Comparison of ENCODE assay signal across 8 mouse cellular contexts in the genomic region with DNA sequence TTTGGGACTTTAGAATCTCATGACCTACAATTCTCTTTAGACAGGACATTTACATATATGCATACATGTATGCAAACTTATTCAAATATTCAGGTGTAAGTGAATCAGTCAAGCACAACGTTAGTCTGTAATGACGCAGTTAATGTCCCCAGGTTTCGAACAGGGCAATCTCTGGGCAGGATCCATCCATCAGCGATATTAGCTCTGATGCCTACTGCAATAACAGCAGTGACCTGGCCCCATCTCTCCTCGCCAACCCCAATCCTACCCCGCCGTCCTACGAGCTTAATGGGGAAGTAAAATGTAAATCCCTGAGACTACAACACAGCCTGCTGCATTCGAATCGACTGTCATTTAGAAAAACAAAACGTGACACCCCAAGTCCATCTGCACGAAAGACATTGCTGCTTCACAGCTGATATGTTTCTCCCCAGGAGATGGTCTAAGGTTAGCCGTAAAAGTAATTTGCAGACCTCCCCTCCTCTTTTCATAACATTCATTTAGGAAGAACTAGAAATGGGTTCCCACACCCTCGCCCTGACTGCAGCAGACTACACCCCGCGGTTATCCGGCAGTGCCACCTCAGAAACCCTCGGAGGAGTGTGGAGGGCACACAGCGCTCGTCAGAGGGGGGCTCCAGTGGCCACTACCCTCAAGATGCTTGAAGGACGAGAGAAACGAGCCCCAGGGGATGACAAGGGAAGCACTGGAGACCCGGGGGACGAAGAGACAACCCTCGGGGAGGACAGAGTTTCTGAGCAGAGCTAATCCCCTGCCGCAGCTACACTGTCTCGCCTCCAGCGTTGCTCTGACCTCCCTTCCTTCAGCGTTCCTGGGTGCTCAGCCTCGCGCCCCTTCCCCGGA. TPM values are rescaled to one million over a fixed set of nuclear protein-coding genes. Genes with fewer than 3 reads are reported as not detected.
DNase-seq lines count a peak whose midpoint lies in the region; ATAC-seq and TF ChIP-seq lines count a peak whose summit lies in the region.

No protein-coding gene starts in this region.

- no peak for TF ChIP-seq POLR2A in ES-Bruce4 (IDR thresholded peaks at IDR 0.05; ENCODE audit: insufficient read depth, low read length)
- no peak for TF ChIP-seq POLR2A in cortical plate, adult 2 months (IDR thresholded peaks at IDR 0.05; ENCODE audit: extremely low read depth, insufficient read depth, low read length)

- peak; percentile 30 for DNase-seq in heart, adult 8-10 months (ENCODE audit: low spot score)
- DNase-seq in heart, postnatal 10 days, result no peak
- no peak for DNase-seq in Muller cell, postnatal 12 days (ENCODE audit: inconsistent ontology term)

- H3K4me1 ChIP-seq in ES-Bruce4 (ENCODE audit: control insufficient read depth, insufficient read depth, low read length), result no peaks in the 10 kb centered on the region
- H3K4me1 ChIP-seq in cortical plate, adult 2 months (ENCODE audit: control insufficient read depth, insufficient read depth, low read length), result peaks cover 5% of the 10 kb centered on the region; the same call in 1 of the 2 replicates
- H3K4me1 ChIP-seq in hindbrain, embryonic 12.5 days, result peaks cover 11% of the 10 kb centered on the region
- H3K4me1 ChIP-seq in liver, embryonic 15.5 days (replicated peaks), result peaks cover 32% of the 10 kb centered on the region

- 0 out of 2 replicates have a peak, but pooled peaks cover 2% of the 10 kb centered on the region for H3K36me3 ChIP-seq in ES-Bruce4 (ENCODE audit: control insufficient read depth, insufficient read depth, low read length, poor library complexity, severe bottlenecking)
- H3K36me3 ChIP-seq in hindbrain, embryonic 12.5 days, result no peaks in the 10 kb centered on the region
- H3K36me3 ChIP-seq in liver, embryonic 15.5 days (replicated peaks), result no peaks in the 10 kb centered on the region

- H3K4me3 ChIP-seq in ES-Bruce4 (ENCODE audit: low read depth, low read length), result peak overlapping the region; percentile 82
- peak overlapping the region; percentile 100 for H3K4me3 ChIP-seq in cortical plate, adult 2 months (ENCODE audit: insufficient read depth, low read length)
- peak overlapping the region; percentile 77 for H3K4me3 ChIP-seq in hindbrain, embryonic 12.5 days
- H3K4me3 ChIP-seq in liver, embryonic 15.5 days (replicated peaks), result peak overlapping the region; percentile 89

- peak overlapping the region; percentile 77 for H3K9ac ChIP-seq in ES-Bruce4 (ENCODE audit: low read depth, poor library complexity, severe bottlenecking)
- H3K9ac ChIP-seq in hindbrain, embryonic 12.5 days, result peak overlapping the region; percentile 90
- H3K9ac ChIP-seq in liver, embryonic 15.5 days, result peak overlapping the region; percentile 95

- ATAC-seq in hindbrain, embryonic 12.5 days (ENCODE audit: low FRiP score), result peak; percentile 81
- ATAC-seq in liver, embryonic 15.5 days (ENCODE audit: insufficient read depth), result peak; percentile 84
- peak; percentile 58 for ATAC-seq in neutrophil, adult 5-6 weeks (ENCODE audit: extremely low read depth, insufficient number of reproducible peaks, low FRiP score, poor library complexity, severe bottlenecking)

- TF ChIP-seq CTCF in ES-Bruce4 (IDR thresholded peaks at IDR 0.05; ENCODE audit: low read depth, low read length), result no peak
- no peak for TF ChIP-seq CTCF in cortical plate, adult 2 months (IDR thresholded peaks at IDR 0.05; ENCODE audit: extremely low read depth, insufficient read depth, low read length)

- H3K4me2 ChIP-seq in hindbrain, embryonic 12.5 days (replicated peaks), result peak overlapping the region; percentile 58
- peak overlapping the region; percentile 80 for H3K4me2 ChIP-seq in liver, embryonic 15.5 days

- no peaks in the 10 kb centered on the region for H3K9me3 ChIP-seq in ES-Bruce4 (replicated peaks; ENCODE audit: control insufficient read depth, insufficient read depth, low read length, poor library complexity, severe bottlenecking)
- H3K9me3 ChIP-seq in hindbrain, embryonic 12.5 days (replicated peaks), result no peaks in the 10 kb centered on the region
- H3K9me3 ChIP-seq in liver, embryonic 15.5 days (replicated peaks), result no peaks in the 10 kb centered on the region

- H3K27ac ChIP-seq in ES-Bruce4 (ENCODE audit: insufficient read depth, low read length), result no peak overlapping the region
- peak overlapping the region; percentile 79 for H3K27ac ChIP-seq in cortical plate, adult 2 months (ENCODE audit: insufficient read depth, low read length)
- H3K27ac ChIP-seq in hindbrain, embryonic 12.5 days, result peak overlapping the region; percentile 82
- H3K27ac ChIP-seq in liver, embryonic 15.5 days (replicated peaks), result peak overlapping the region; percentile 74

- TF ChIP-seq EP300 in ES-Bruce4 (IDR thresholded peaks at IDR 0.05; ENCODE audit: insufficient read depth, low read depth, low read length), result no peak

- intact Hi-C loops in heart, postnatal 10 days (cut with DNase I), result no loop called here

- no peaks in the 10 kb centered on the region for H3K27me3 ChIP-seq in ES-Bruce4 (ENCODE audit: control insufficient read depth, insufficient read depth, low read length, poor library complexity, severe bottlenecking)
- no peaks in the 10 kb centered on the region for H3K27me3 ChIP-seq in hindbrain, embryonic 12.5 days
- H3K27me3 ChIP-seq in liver, embryonic 15.5 days, result peaks cover 7% of the 10 kb centered on the region; the same call in 1 of the 2 replicates

- WGBS in hindbrain, embryonic 12.5 days, result 2% methylated on average over 32 of the region's 32 CpGs
- WGBS in liver, embryonic 15.5 days (ENCODE audit: insufficient replicate concordance), result under 1% methylated on average over 32 of the region's 32 CpGs

RNA-seq across cellular contexts. Expression of a gene that starts 0.6 kb away (rescaled TPM):
- 10 to 100 TPM; 23.1 to 31.5 (median 27.0) TPM for total RNA-seq in heart, adult 8-10 months (2022)
- total RNA-seq in heart, postnatal 10 days (2021), result 10 to 100 TPM; 36.8 to 39.9 TPM
- polyA plus RNA-seq in ES-Bruce4 (2011; ENCODE audit: insufficient read depth, insufficient read length, low read depth, missing spikeins), result 60.4 and 69.8 TPM in 2 replicates
- polyA plus RNA-seq in cortical plate, adult 2 months (2012; rRNA removed), result 470 and 505 TPM in 2 replicates
- 81.7 and 85.7 TPM in 2 replicates for polyA plus RNA-seq in hindbrain, embryonic 12.5 days (2016; fragmentation: Nextera tagmentation; extraction: Ambion mirVana)
- polyA plus RNA-seq in liver, embryonic 15.5 days (2015; fragmentation: Nextera tagmentation; extraction: Ambion mirVana), result 22.5 and 24.2 TPM in 2 replicates
- total RNA-seq in neutrophil, adult 5-6 weeks (2017), result 89.7 and 114 TPM in 2 replicates

RNA-seq across cellular contexts. Expression of a gene that starts 13.3 kb away (rescaled TPM):
- total RNA-seq in heart, adult 8-10 months (2022), result 10 to 100 TPM; 24.4 to 30.3 (median 26.0) TPM
- total RNA-seq in heart, postnatal 10 days (2021), result 10 to 100 TPM; 60.3 to 62.3 TPM
- 16.7 and 16.9 TPM in 2 replicates for polyA plus RNA-seq in ES-Bruce4 (2011; ENCODE audit: insufficient read depth, insufficient read length, low read depth, missing spikeins)
- polyA plus RNA-seq in cortical plate, adult 2 months (2012; rRNA removed), result 47.3 TPM in 2 replicates
- polyA plus RNA-seq in hindbrain, embryonic 12.5 days (2016; fragmentation: Nextera tagmentation; extraction: Ambion mirVana), result 140 and 145 TPM in 2 replicates
- polyA plus RNA-seq in liver, embryonic 15.5 days (2015; fragmentation: Nextera tagmentation; extraction: Ambion mirVana), result 17.1 and 17.9 TPM in 2 replicates
- total RNA-seq in neutrophil, adult 5-6 weeks (2017), result 39.2 and 40.8 TPM in 2 replicates
